19 mouse cellular contexts compared by ENCODE assay signal in the genomic region with DNA sequence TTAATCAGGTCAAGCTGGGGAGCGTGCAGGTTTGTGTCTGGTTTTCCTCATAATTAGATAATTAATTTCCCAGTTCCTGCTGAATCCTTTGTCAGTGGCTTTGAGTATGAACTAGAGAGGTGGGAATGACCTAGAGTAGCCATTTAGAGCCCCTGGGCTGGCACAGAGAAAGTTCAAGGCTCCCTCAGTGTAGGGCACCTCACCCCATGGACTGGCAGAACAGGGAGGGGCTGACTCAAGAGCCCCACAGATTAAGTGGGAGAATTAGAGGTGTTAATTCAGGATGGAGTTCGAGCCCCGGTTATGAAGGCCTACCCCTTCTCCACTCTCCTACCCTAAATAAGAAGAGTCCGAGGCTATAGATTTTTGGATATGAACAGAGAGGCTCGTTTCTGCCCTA. TPM values are rescaled to one million over a fixed set of nuclear protein-coding genes. Genes with fewer than 3 reads are reported as not detected.
DNase-seq lines count a peak whose midpoint lies in the region; ATAC-seq and TF ChIP-seq lines count a peak whose summit lies in the region.
"Had no signal": no experiment of that assay in that cellular context is flagged by ENCODE, and none has a peak within 500 bp of the region (broad histone marks: within the 10 kb centered on the region; RNA-seq: fewer than 3 reads in every experiment).

No protein-coding gene starts in this region.

- peaks cover 26% of the 10 kb centered on the region for H3K4me1 ChIP-seq in hindbrain, embryonic 16.5 days (ENCODE audit: control insufficient read depth, insufficient read depth, low read depth, low read length)
- peaks cover 26% of the 10 kb centered on the region for H3K4me1 ChIP-seq in midbrain, postnatal 0 days (ENCODE audit: insufficient read depth, low read length)

- no peak overlapping the region; the same call in 1 of the 2 replicates for H3K4me3 ChIP-seq in left cerebral cortex, adult 2 months
- H3K4me3 ChIP-seq in hindbrain, embryonic 16.5 days (ENCODE audit: low read length), result peak overlapping the region; percentile 78
- H3K4me3 ChIP-seq in midbrain, postnatal 0 days (ENCODE audit: low read depth, low read length), result peak overlapping the region; percentile 85

- no peaks in the 10 kb centered on the region for H3K27me3 ChIP-seq in hindbrain, embryonic 16.5 days (replicated peaks; ENCODE audit: control insufficient read depth, insufficient read depth, low read length)
- H3K27me3 ChIP-seq in midbrain, postnatal 0 days (ENCODE audit: insufficient read depth, low read length), result no peaks in the 10 kb centered on the region

- DNase-seq in heart, adult 11 months, result peak; percentile 91
- DNase-seq in heart, postnatal 25 days (ENCODE audit: low spot score), result no peak
- no peak for DNase-seq in left cerebral cortex, adult 2 months (ENCODE audit: extremely low spot score in 1 of 2, low spot score in 2 of 2)
- no peak for DNase-seq in left cerebral cortex, adult 11 months (ENCODE audit: low spot score)
- no peak for DNase-seq in midbrain, postnatal 0 days (ENCODE audit: low spot score)
- no peak for DNase-seq in spleen, postnatal 36 days (ENCODE audit: low spot score in 2 of 2)
- DNase-seq: B cell, adult 2 months; cerebellum, adult 8-10 months; gastrocnemius, adult 2 months; heart, postnatal 36 days; thymus, postnatal 4 days had no signal

- no peaks in the 10 kb centered on the region for H3K36me3 ChIP-seq in hindbrain, embryonic 16.5 days (ENCODE audit: control insufficient read depth, insufficient read depth, low read length)
- no peaks in the 10 kb centered on the region for H3K36me3 ChIP-seq in midbrain, postnatal 0 days (ENCODE audit: insufficient read depth, low read length)
- H3K36me3 ChIP-seq: heart, embryonic 12.5 days; intestine, embryonic 15.5 days; liver, embryonic 15.5 days; neural tube, embryonic 12.5 days had no signal

- H3K4me2 ChIP-seq in hindbrain, embryonic 16.5 days (ENCODE audit: low read length), result peak overlapping the region; percentile 79
- H3K4me2 ChIP-seq in midbrain, postnatal 0 days (ENCODE audit: low read depth, low read length, poor library complexity, severe bottlenecking), result peak overlapping the region; percentile 89

- H3K9me3 ChIP-seq in hindbrain, embryonic 16.5 days (ENCODE audit: control insufficient read depth, low read length), result no peaks in the 10 kb centered on the region
- H3K9me3 ChIP-seq in midbrain, postnatal 0 days (ENCODE audit: low read length), result no peaks in the 10 kb centered on the region
- H3K9me3 ChIP-seq: heart, embryonic 12.5 days; intestine, embryonic 15.5 days; liver, embryonic 15.5 days had no signal

- TF ChIP-seq CTCF in left cerebral cortex, adult 2 months (IDR thresholded peaks at IDR 0.05), result no peak
- no peak for TF ChIP-seq CTCF in midbrain, postnatal 0 days (IDR thresholded peaks at IDR 0.05)

- intact Hi-C loops in heart, postnatal 25 days (cut with DNase I), result loop anchor here (1.0 to 10.0 kb wide), 4 partner anchors 16 to 245 kb away; partner anchors contain the start of gene Plekhm1
- intact Hi-C loops in left cerebral cortex, adult 2 months (cut with DNase I), result loop anchor here (2.0 to 10.0 kb wide), 4 partner anchors 15 to 385 kb away; partner anchors contain the start of gene Map3k14

- H3K27ac ChIP-seq in left cerebral cortex, adult 2 months, result peak overlapping the region; percentile 95
- peak overlapping the region; percentile 74 for H3K27ac ChIP-seq in hindbrain, embryonic 16.5 days (ENCODE audit: low read depth, low read length)
- H3K27ac ChIP-seq in midbrain, postnatal 0 days (ENCODE audit: low read depth, low read length), result peak overlapping the region; percentile 74; the same call in 1 of the 2 replicates
- H3K27ac ChIP-seq: intestine, embryonic 15.5 days; liver, embryonic 15.5 days; neural tube, embryonic 12.5 days had no signal

- no peak for ATAC-seq in hindbrain, embryonic 16.5 days
- no peak for ATAC-seq in midbrain, postnatal 0 days (ENCODE audit: low FRiP score)
- ATAC-seq: intestine, embryonic 15.5 days; lung, postnatal 0 days had no signal

- 84% methylated on average over 5 of the region's 5 CpGs for WGBS in hindbrain, embryonic 16.5 days
- 84% methylated on average over 5 of the region's 5 CpGs for WGBS in midbrain, postnatal 0 days

- H3K9ac ChIP-seq in hindbrain, embryonic 16.5 days (ENCODE audit: low read depth, low read length), result peak overlapping the region; percentile 49; the same call in 1 of the 2 replicates
- H3K9ac ChIP-seq in midbrain, postnatal 0 days (replicated peaks; ENCODE audit: low read length, poor library complexity, severe bottlenecking), result no peak overlapping the region; the same call in 1 of the 2 replicates
- H3K9ac ChIP-seq: liver, embryonic 15.5 days; neural tube, embryonic 12.5 days had no signal

RNA-seq across cellular contexts. Expression of gene Fmnl1, which starts 1.2 kb away (rescaled TPM):
- total RNA-seq in heart, postnatal 25 days (2021), result 10 to 100 TPM; 15.1 to 18.2 TPM
- total RNA-seq in left cerebral cortex, adult 2 months (2021), result 100 to 1,000 TPM; 186 to 209 TPM
- 7.6 and 8.6 TPM in 2 replicates for polyA plus RNA-seq in hindbrain, embryonic 16.5 days (2015; fragmentation: Nextera tagmentation; extraction: Ambion mirVana)
- total RNA-seq in midbrain, postnatal 0 days (2014; rRNA removed), result 12.0 and 14.3 TPM in 2 replicates
- polyA plus RNA-seq in midbrain, postnatal 0 days (2015; fragmentation: Nextera tagmentation; extraction: Ambion mirVana), result 7.3 and 9.5 TPM in 2 replicates

RNA-seq across cellular contexts. Expression of gene Hexim2, which starts 37.4 kb away (rescaled TPM):
- total RNA-seq in heart, postnatal 25 days (2021), result 1 to 10 TPM; 1.3 to 2.3 TPM
- 10 to 100 TPM; 14.0 to 14.1 TPM for total RNA-seq in left cerebral cortex, adult 2 months (2021)
- polyA plus RNA-seq in hindbrain, embryonic 16.5 days (2015; fragmentation: Nextera tagmentation; extraction: Ambion mirVana), result 27.7 and 30.2 TPM in 2 replicates
- 46.3 and 57.8 TPM in 2 replicates for total RNA-seq in midbrain, postnatal 0 days (2014; rRNA removed)
- polyA plus RNA-seq in midbrain, postnatal 0 days (2015; fragmentation: Nextera tagmentation; extraction: Ambion mirVana), result 38.0 and 40.5 TPM in 2 replicates

RNA-seq across cellular contexts. Expression of gene 1700023F06Rik, which starts 38.7 kb away (rescaled TPM):
- total RNA-seq in heart, postnatal 25 days (2021), result not detected
- total RNA-seq in left cerebral cortex, adult 2 months (2021), result 1 to 10 TPM; 2.2 to 2.7 TPM
- 1.9 and 3.0 TPM in 2 replicates for polyA plus RNA-seq in hindbrain, embryonic 16.5 days (2015; fragmentation: Nextera tagmentation; extraction: Ambion mirVana)
- 0.61 TPM in 1 of 2 replicates, not detected in the other for total RNA-seq in midbrain, postnatal 0 days (2014; rRNA removed)
- 4.3 and 4.9 TPM in 2 replicates for polyA plus RNA-seq in midbrain, postnatal 0 days (2015; fragmentation: Nextera tagmentation; extraction: Ambion mirVana)
- total RNA-seq: gastrocnemius, adult 2 months; heart, postnatal 36 days had no signal
- polyA plus RNA-seq: heart, embryonic 12.5 days had no signal

RNA-seq across cellular contexts. Expression of gene Spata32, which starts 48.6 kb away (rescaled TPM):
- not detected for total RNA-seq in heart, postnatal 25 days (2021)
- total RNA-seq in left cerebral cortex, adult 2 months (2021), result 1 to 10 TPM; 1.7 to 2.9 TPM
- 0.99 and 1.3 TPM in 2 replicates for polyA plus RNA-seq in hindbrain, embryonic 16.5 days (2015; fragmentation: Nextera tagmentation; extraction: Ambion mirVana)
- 1.4 and 1.9 TPM in 2 replicates for total RNA-seq in midbrain, postnatal 0 days (2014; rRNA removed)
- polyA plus RNA-seq in midbrain, postnatal 0 days (2015; fragmentation: Nextera tagmentation; extraction: Ambion mirVana), result 1.2 and 1.5 TPM in 2 replicates
- total RNA-seq: adrenal gland, adult 18-20 months; gastrocnemius, adult 2 months; heart, postnatal 36 days had no signal
- polyA plus RNA-seq: heart, embryonic 12.5 days; intestine, embryonic 15.5 days; limb, embryonic 14.5 days; liver, embryonic 15.5 days; lung, postnatal 0 days had no signal

RNA-seq across cellular contexts. Expression of gene Hexim1, which starts 53.6 kb away (rescaled TPM):
- 10 to 100 TPM; 17.5 to 18.8 TPM for total RNA-seq in heart, postnatal 25 days (2021)
- 10 to 100 TPM; 49.6 to 50.0 TPM for total RNA-seq in left cerebral cortex, adult 2 months (2021)
- 4.1 and 4.7 TPM in 2 replicates for polyA plus RNA-seq in hindbrain, embryonic 16.5 days (2015; fragmentation: Nextera tagmentation; extraction: Ambion mirVana)
- total RNA-seq in midbrain, postnatal 0 days (2014; rRNA removed), result 15.5 and 19.1 TPM in 2 replicates
- polyA plus RNA-seq in midbrain, postnatal 0 days (2015; fragmentation: Nextera tagmentation; extraction: Ambion mirVana), result 3.2 and 4.5 TPM in 2 replicates

Comparison
In these comparisons a context has a peak if more than half of its experiments do, and no peak if none do; other contexts are left out.
1. RNA of gene Fmnl1, which starts 1.2 kb away (total RNA-seq): 186 to 209 TPM in left cerebral cortex, adult 2 months; 15.1 to 18.2 TPM in heart, postnatal 25 days and 12.0 to 14.3 TPM in midbrain, postnatal 0 days; every median in the first group is over 4 times any median in the second.
2. RNA of gene Hexim2, which starts 37.4 kb away (total RNA-seq): 46.3 to 57.8 TPM in midbrain, postnatal 0 days and 14.0 to 14.1 TPM in left cerebral cortex, adult 2 months; 1.3 to 2.3 TPM in heart, postnatal 25 days; every median in the first group is over 4 times any median in the second.
3. Peak in every context shown above with its lines, with median percentiles within 50 percentile points of each other: H3K27ac ChIP-seq.